14 mouse cellular contexts compared by ENCODE assay signal in the genomic region with DNA sequence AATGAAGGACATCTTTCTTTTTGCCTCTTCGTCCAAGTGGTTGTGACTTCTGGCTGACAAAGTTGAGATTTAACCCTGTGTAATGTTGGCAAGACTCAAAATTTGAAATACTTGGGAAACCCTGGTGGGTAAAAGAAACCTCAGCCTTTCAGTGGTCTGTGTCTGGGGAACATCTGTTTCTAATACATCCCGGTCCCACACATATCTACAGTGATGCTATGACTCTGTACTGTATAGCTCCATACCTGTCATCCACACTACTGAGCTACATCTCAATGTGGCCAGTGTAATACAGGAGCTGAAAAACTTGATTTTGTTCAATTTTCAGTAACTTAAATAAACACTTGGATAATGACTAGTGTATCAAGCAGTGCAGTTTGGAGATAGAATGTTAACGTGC.
"Had no signal": no experiment of that assay in that cellular context is flagged by ENCODE, and none has a peak within 500 bp of the region (broad histone marks: within the 10 kb centered on the region; RNA-seq: fewer than 3 reads in every experiment).

No protein-coding gene starts in this region.

- DNase-seq: kidney, postnatal 14 days; layer of hippocampus, adult 9-11 months; layer of hippocampus, postnatal 36 days; lung, embryonic 14.5 days; lung, postnatal 10 days; lung, postnatal 4 days; right cerebral cortex, postnatal 14 days; thymus, postnatal 4 days had no signal

- H3K27ac ChIP-seq: kidney, embryonic 15.5 days; limb, embryonic 13.5 days; liver, embryonic 15.5 days; midbrain, embryonic 12.5 days had no signal

- H3K36me3 ChIP-seq: kidney, embryonic 15.5 days; limb, embryonic 13.5 days; liver, embryonic 15.5 days; midbrain, embryonic 12.5 days had no signal

- ATAC-seq: midbrain, embryonic 16.5 days had no signal

- H3K4me1 ChIP-seq: liver, embryonic 15.5 days; midbrain, embryonic 12.5 days had no signal

- H3K9ac ChIP-seq: kidney, embryonic 15.5 days; limb, embryonic 13.5 days; liver, embryonic 15.5 days; lung, embryonic 14.5 days; midbrain, embryonic 12.5 days had no signal

- H3K4me2 ChIP-seq: kidney, embryonic 15.5 days; limb, embryonic 13.5 days; liver, embryonic 11.5 days; liver, embryonic 15.5 days; lung, embryonic 14.5 days; midbrain, embryonic 12.5 days had no signal

- H3K4me3 ChIP-seq: kidney, embryonic 15.5 days; limb, embryonic 13.5 days; liver, embryonic 15.5 days; midbrain, embryonic 12.5 days had no signal

- H3K9me3 ChIP-seq: kidney, embryonic 15.5 days; limb, embryonic 13.5 days; liver, embryonic 15.5 days; midbrain, embryonic 12.5 days had no signal

- H3K27me3 ChIP-seq: kidney, embryonic 15.5 days; limb, embryonic 13.5 days; liver, embryonic 15.5 days; midbrain, embryonic 12.5 days had no signal
